Mouse (Mus musculus) heart, embryonic 14.5 days (tissue): ENCODE measurements at regions not wholly inside any gene's neighbourhood (a gene's known extent, or its start where the extent isn't known, plus 50 kb on each side); places are given as distances from the start of the nearest gene placed in this dataset.

Source experiments
- ATAC-seq: fragments of 200-750 bp; cut with Nextera tagmentation; 2 replicates; pipeline ENCODE4 v1.8.0; 2017; ENCODE audit warnings: low read depth, moderate TSS enrichment; ENCODE audit not compliant: insufficient number of reproducible peaks, insufficient read depth, low FRiP score
- H3K27ac ChIP-seq, 2 experiments: fragments of 200-500 bp in 1 of 2; fragments of 300-500 bp in 1 of 2; sonication (generic) in 1 of 2; replicated peaks in 1 of 2; 2 replicates each; pipeline ENCODE4 v1.5.1; 2012 to 2014; ENCODE audit warnings: low read depth in 2 of 2, low read length in 2 of 2, control low read depth in 1 of 2, mild to moderate bottlenecking in 1 of 2, mixed read lengths in 1 of 2; ENCODE audit not compliant: control insufficient read depth in 1 of 2, insufficient read depth in 1 of 2
- H3K27me3 ChIP-seq: fragments of 300-500 bp; sonication (generic); 2 replicates; pipeline ENCODE4 v1.6.1; 2014; ENCODE audit warnings: mild to moderate bottlenecking, low read length, control low read depth; ENCODE audit not compliant: control insufficient read depth, insufficient read depth
- H3K36me3 ChIP-seq: fragments of 300-500 bp; sonication (generic); 2 replicates; pipeline ENCODE4 v1.6.1; 2014; ENCODE audit warnings: mild to moderate bottlenecking, control low read depth, low read length, mixed read lengths; ENCODE audit not compliant: control insufficient read depth, insufficient read depth
- H3K4me1 ChIP-seq, 2 experiments: fragments of 200-500 bp in 1 of 2; fragments of 300-500 bp in 1 of 2; sonication (generic) in 1 of 2; 2 replicates each; pipeline ENCODE4 v1.6.1; 2012 to 2014; ENCODE audit warnings: low read length in 2 of 2, control low read depth in 1 of 2, mixed read lengths in 1 of 2; ENCODE audit not compliant: control insufficient read depth in 2 of 2, insufficient read depth in 2 of 2
- H3K4me2 ChIP-seq: fragments of 300-500 bp; sonication (generic); 2 replicates; pipeline ENCODE4 v1.6.1; 2014; ENCODE audit warnings: mild to moderate bottlenecking, low read length
- H3K4me3 ChIP-seq, 2 experiments: fragments of 200-500 bp in 1 of 2; fragments of 300-500 bp in 1 of 2; sonication (generic) in 1 of 2; 2 replicates each; pipeline ENCODE4 v1.5.1; 2012 to 2014; ENCODE audit warnings: low read length in 2 of 2, mild to moderate bottlenecking in 2 of 2, control low read depth in 1 of 2, low read depth in 1 of 2, moderate library complexity in 1 of 2; ENCODE audit not compliant: control insufficient read depth in 1 of 2, insufficient read depth in 1 of 2
- H3K9ac ChIP-seq: fragments of 300-500 bp; sonication (generic); 2 replicates; pipeline ENCODE4 v1.6.1; 2014; ENCODE audit warnings: mild to moderate bottlenecking, low read length
- H3K9me3 ChIP-seq: fragments of 300-500 bp; sonication (generic); 2 replicates; pipeline ENCODE4 v1.6.1; 2016; ENCODE audit warnings: low read length, control low read depth; ENCODE audit not compliant: control insufficient read depth
- WGBS: fragments of 180-500 bp; shearing (Covaris S2); extraction: QIAGEN DNeasy Blood & Tissue Kit; methylation state at CpG from one replicate; pipeline ENCODE4 v1.1.7; 2014; 5-methylcytosine and 5-hydroxymethylcytosine counted together

DNA sequence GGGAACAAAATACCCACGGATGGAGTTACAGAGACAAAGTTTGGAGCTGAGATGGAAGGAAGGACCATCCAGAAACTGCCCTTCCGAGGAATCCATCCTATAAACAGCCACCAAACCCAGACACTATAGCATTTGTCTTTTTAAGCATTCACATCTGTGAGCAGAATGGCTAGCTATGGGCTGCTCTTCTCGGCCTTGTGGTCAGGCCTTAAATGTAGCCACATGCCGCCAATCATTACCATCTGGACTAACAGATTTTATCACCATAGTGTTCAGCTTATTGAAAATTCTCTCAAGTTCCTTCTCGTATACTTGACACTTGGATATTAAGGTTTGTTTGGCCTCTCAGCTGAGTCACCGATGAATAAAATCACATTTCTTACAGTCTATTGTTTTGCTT, 146.0 kb upstream of the Avpr1a start:
- no peaks in the 10 kb centered on the region for H3K27me3 ChIP-seq
- no peaks in the 10 kb centered on the region for H3K36me3 ChIP-seq
- no peak overlapping the region for H3K9ac ChIP-seq
- no peak overlapping the region for H3K4me2 ChIP-seq
- no peak for ATAC-seq
- 84% methylated on average over 6 of the region's 6 CpGs for WGBS
- H3K9me3 ChIP-seq, result no peaks in the 10 kb centered on the region
- no peak overlapping the region for H3K4me3 ChIP-seq
- H3K27ac ChIP-seq, result no peak overlapping the region
- H3K4me1 ChIP-seq, result no peaks in the 10 kb centered on the region

DNA sequence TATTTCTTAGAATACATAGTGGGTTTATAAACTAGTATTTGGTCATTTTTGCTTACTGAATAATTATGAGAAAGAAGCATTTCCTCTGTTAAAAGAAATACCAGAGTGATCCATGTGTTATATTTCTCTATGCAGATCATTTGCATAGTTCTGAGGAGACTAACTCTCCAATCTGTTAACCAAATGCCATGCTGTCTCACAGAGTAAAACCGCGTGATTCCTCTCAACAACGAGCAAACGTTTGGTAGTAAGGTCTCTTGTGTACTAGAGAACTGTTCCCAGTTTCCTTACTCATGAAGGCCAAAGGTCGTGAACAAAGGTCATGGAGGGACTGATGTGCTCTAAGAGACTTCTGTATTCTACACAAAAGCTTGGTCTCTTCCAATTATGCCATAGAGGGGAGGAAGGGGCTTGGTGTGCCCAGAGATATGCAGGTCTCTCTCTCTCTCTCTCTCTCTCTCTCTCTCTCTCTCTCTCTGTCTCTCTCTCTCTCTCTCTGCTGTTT, 152.3 kb upstream of the Avpr1a start:
- no peak overlapping the region for H3K4me2 ChIP-seq
- no peaks in the 10 kb centered on the region for H3K9me3 ChIP-seq
- H3K27ac ChIP-seq, result no peak overlapping the region
- no peak for ATAC-seq
- no peaks in the 10 kb centered on the region for H3K4me1 ChIP-seq
- H3K9ac ChIP-seq, result no peak overlapping the region
- H3K27me3 ChIP-seq, result no peaks in the 10 kb centered on the region
- no peak overlapping the region for H3K4me3 ChIP-seq
- H3K36me3 ChIP-seq, result no peaks in the 10 kb centered on the region
- whole genome bisulfite sequencing, result 82% methylated on average over 5 of the region's 5 CpGs

DNA sequence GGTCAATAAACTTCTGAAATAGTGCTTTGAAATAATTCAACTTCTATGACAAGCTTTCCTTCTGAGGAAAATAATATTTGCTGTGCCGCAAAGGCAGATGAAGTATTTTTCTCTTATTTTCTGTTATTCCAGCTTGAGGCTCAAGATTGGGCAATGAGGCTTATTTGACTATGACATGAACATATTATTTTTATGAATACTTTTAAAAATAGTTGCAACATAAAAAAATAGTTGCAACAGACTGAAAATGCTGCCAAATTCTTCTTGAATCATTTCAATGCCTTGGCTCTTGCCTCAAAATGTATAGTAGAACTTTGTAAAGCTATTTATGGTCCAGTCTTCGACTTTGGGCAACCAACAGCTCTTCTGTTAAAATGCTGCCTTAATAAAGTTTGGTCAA, 156.7 kb upstream of the Avpr1a start:
- 75% methylated on average over 2 of the region's 2 CpGs for WGBS
- H3K9me3 ChIP-seq, result no peaks in the 10 kb centered on the region
- H3K4me3 ChIP-seq, result no peak overlapping the region
- no peak overlapping the region for H3K9ac ChIP-seq
- no peak overlapping the region for H3K27ac ChIP-seq
- no peaks in the 10 kb centered on the region for H3K4me1 ChIP-seq
- no peaks in the 10 kb centered on the region for H3K36me3 ChIP-seq
- no peak for ATAC-seq
- H3K4me2 ChIP-seq, result no peak overlapping the region
- no peaks in the 10 kb centered on the region for H3K27me3 ChIP-seq

DNA sequence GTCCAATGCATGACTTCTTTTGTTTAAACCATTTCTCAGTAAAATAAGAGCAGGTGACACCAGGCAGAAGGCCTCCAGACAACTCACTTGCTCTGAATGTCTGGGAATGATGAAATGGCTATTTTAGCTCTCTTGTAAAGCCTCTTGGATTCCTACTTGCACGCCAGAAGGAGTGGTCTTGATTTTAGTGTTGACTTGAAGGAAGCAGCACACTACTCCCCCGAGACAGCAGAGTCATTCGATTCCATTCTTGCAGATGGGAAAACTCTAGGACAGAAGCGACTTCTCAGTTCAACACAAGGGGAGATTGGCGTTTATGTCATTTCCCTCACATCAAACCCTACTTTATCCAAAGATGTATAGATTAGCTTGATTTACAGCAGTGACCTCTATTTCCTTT, 157.2 kb upstream of the Avpr1a start:
- no peak overlapping the region for H3K9ac ChIP-seq
- no peak for ATAC-seq
- no peaks in the 10 kb centered on the region for H3K9me3 ChIP-seq
- H3K4me2 ChIP-seq, result no peak overlapping the region
- no peak overlapping the region for H3K4me3 ChIP-seq
- no peaks in the 10 kb centered on the region for H3K36me3 ChIP-seq
- H3K4me1 ChIP-seq, result no peaks in the 10 kb centered on the region
- WGBS, result 71% methylated on average over 5 of the region's 5 CpGs
- no peak overlapping the region for H3K27ac ChIP-seq
- H3K27me3 ChIP-seq, result no peaks in the 10 kb centered on the region

DNA sequence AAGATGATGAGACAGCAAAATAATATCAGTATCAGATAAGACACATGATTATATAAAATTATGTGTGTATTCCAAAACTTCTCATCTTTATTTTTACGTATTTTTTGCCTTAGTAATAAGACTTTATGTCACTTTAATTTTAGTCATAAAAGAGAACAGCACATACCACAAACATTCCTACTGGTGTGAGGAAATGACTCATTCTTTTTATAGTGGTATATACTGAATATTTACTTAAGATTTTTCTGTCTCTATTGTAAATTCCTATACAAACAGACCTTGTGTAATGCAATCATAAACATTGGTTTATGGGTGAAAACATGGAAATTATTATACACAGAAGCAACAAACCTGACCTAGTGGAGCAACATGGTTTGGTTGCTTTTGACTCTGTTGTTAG, 173.4 kb upstream of the Avpr1a start:
- Histone ChIP-seq H3K9me3 (no peaks in the 10 kb centered on the region), H3K27ac (no peak overlapping the region), H3K36me3 (no peaks in the 10 kb centered on the region), H3K9ac (no peak overlapping the region), H3K4me2 (no peak overlapping the region), H3K4me1 (no peaks in the 10 kb centered on the region), H3K27me3 (no peaks in the 10 kb centered on the region), H3K4me3 (no peak overlapping the region)
- no peak for ATAC-seq
- WGBS, result 46% methylated on average over 1 of the region's 1 CpGs

DNA sequence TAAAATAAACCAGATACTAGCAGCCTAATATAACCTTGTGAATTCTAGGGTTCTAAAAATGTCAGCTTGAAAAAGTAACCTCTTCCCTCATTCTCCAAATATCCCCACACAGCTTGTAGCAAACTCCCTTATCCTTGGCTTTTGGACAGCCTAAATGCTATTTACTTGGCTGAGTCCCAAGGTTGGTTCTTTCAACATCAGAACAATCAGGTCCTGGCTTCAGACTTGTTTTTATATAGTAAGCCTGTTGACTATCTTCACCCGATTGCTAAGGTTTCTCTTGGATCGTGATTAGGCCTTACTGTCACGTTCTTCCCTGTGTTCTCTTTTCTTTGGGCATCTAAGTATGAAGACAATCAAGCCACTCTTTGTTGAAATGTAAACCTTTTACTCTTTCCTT, 174.1 kb upstream of the Avpr1a start:
- Histone ChIP-seq H3K27me3 (no peaks in the 10 kb centered on the region), H3K4me1 (no peaks in the 10 kb centered on the region), H3K4me3 (no peak overlapping the region), H3K9me3 (no peaks in the 10 kb centered on the region), H3K27ac (no peak overlapping the region), H3K4me2 (no peak overlapping the region), H3K9ac (no peak overlapping the region), H3K36me3 (no peaks in the 10 kb centered on the region)
- WGBS, result 55% methylated on average over 3 of the region's 3 CpGs
- ATAC-seq, result no peak

DNA sequence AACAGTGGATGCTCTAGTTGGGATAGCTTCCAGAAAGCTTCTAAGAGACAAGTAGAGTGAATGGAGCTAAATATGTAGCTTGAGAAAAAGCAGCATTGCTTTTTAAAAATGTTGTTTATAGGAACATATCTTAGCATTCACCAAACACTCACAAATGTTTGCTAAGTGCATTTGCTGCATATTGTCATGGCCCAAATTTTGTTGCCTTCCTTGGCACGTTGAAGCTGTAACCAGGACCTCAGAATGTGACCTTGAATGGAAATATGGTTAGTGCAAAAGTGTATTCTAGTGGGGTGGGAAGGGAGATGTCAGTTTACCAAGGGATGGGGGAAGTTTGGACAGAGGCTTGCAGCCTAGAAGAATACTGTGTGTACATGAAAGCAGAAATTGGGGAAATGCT, 166.9 kb upstream of the Rxylt1 start:
- H3K4me3 ChIP-seq, result no peak overlapping the region
- no peak overlapping the region for H3K27ac ChIP-seq
- no peaks in the 10 kb centered on the region for H3K27me3 ChIP-seq
- no peak for ATAC-seq
- no peak overlapping the region for H3K9ac ChIP-seq
- H3K4me1 ChIP-seq, result no peaks in the 10 kb centered on the region
- no peak overlapping the region for H3K4me2 ChIP-seq
- 56% methylated on average over 1 of the region's 1 CpGs for WGBS
- no peaks in the 10 kb centered on the region for H3K9me3 ChIP-seq
- H3K36me3 ChIP-seq, result no peaks in the 10 kb centered on the region

DNA sequence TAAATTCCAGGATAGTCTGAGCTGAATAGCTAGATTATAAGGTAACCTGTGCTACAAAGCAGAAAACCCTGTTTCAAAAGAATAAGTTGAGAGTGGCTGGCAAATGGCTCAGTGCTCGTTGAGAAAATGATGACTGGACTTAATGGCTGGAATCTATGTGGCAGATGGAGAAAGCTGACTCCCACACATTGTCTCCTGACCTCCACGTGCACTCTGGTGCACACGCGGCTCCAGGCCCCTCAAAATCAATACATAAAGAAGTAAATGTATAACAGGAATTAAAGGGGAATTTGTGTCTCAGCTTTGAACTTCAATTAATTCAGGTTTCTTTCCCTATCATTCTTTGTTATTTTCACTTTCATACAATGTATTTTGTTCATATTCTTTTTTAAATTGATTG, 162.2 kb upstream of the Rxylt1 start:
- no peak overlapping the region for H3K4me2 ChIP-seq
- no peaks in the 10 kb centered on the region for H3K9me3 ChIP-seq
- no peak overlapping the region for H3K27ac ChIP-seq
- 71% methylated on average over 4 of the region's 4 CpGs for WGBS
- H3K4me3 ChIP-seq, result no peak overlapping the region
- H3K9ac ChIP-seq, result no peak overlapping the region
- no peaks in the 10 kb centered on the region for H3K4me1 ChIP-seq
- no peaks in the 10 kb centered on the region for H3K36me3 ChIP-seq
- no peaks in the 10 kb centered on the region for H3K27me3 ChIP-seq
- ATAC-seq, result no peak
